ENCODE assay signal across 8 mouse cellular contexts in genomic region chr8:95434686-95435439, GRCm38 (mm10). TPM values are rescaled to one million over a fixed set of nuclear protein-coding genes. Genes with fewer than 3 reads are reported as not detected.
DNase-seq lines count a peak whose midpoint lies in the region; ATAC-seq and TF ChIP-seq lines count a peak whose summit lies in the region.

Cfap20 (minus strand) TSS chr8:95434869.

- H3K9ac ChIP-seq in embryonic facial prominence, embryonic 15.5 days: peak within 1 kb of the TSS; percentile 96
- peak within 1 kb of the TSS; percentile 86 for H3K9ac ChIP-seq in limb, embryonic 14.5 days (ENCODE audit: low read depth, low read length, severe bottlenecking)
- peak within 1 kb of the TSS; percentile 80 for H3K9ac ChIP-seq in midbrain, postnatal 0 days (replicated peaks; ENCODE audit: low read length, poor library complexity, severe bottlenecking)

- TF ChIP-seq POLR2A in bone marrow, adult 2 months (IDR thresholded peaks at IDR 0.05; ENCODE audit: borderline replicate concordance, control insufficient read depth, low read depth, low read length): peak; percentile 61; the same call in 1 of the 2 replicates
- peak; percentile 71; the same call in 1 of the 2 replicates for TF ChIP-seq POLR2A in limb, embryonic 14.5 days (IDR thresholded peaks at IDR 0.05; ENCODE audit: borderline replicate concordance, extremely low read depth, insufficient read depth, insufficient read length)

- WGBS in bone marrow, adult 2 months: 2% methylated on average over 48 of the region's 51 CpGs
- 1% methylated on average over 43 of the region's 51 CpGs for WGBS in embryonic facial prominence, embryonic 15.5 days
- under 1% methylated on average over 30 of the region's 51 CpGs for WGBS in limb, embryonic 14.5 days
- under 1% methylated on average over 34 of the region's 51 CpGs for WGBS in midbrain, postnatal 0 days

- peak within 1 kb of the TSS; percentile 92 for H3K4me3 ChIP-seq in bone marrow, adult 2 months (replicated peaks; ENCODE audit: control insufficient read depth, low read depth, low read length)
- peak within 1 kb of the TSS; percentile 97 for H3K4me3 ChIP-seq in embryonic facial prominence, embryonic 15.5 days (replicated peaks)
- H3K4me3 ChIP-seq in limb, embryonic 14.5 days (replicated peaks; ENCODE audit: low read length): peak within 1 kb of the TSS; percentile 63
- H3K4me3 ChIP-seq in midbrain, postnatal 0 days (ENCODE audit: low read depth, low read length): peak within 1 kb of the TSS; percentile 72

- ATAC-seq in embryonic facial prominence, embryonic 15.5 days (ENCODE audit: insufficient number of reproducible peaks, low FRiP score, low TSS enrichment, low read depth): peak; percentile 97
- peak; percentile 97 for ATAC-seq in limb, embryonic 14.5 days (ENCODE audit: low FRiP score, low read depth)
- ATAC-seq in midbrain, postnatal 0 days (ENCODE audit: low FRiP score): peak; percentile 96

- no peaks in the 10 kb centered on the region for H3K36me3 ChIP-seq in embryonic facial prominence, embryonic 15.5 days
- H3K36me3 ChIP-seq in limb, embryonic 14.5 days (ENCODE audit: control insufficient read depth, insufficient read depth, low read length): no peaks in the 10 kb centered on the region
- H3K36me3 ChIP-seq in midbrain, postnatal 0 days (ENCODE audit: insufficient read depth, low read length): no peaks in the 10 kb centered on the region

- H3K9me3 ChIP-seq in embryonic facial prominence, embryonic 15.5 days (replicated peaks): no peaks in the 10 kb centered on the region
- H3K9me3 ChIP-seq in limb, embryonic 14.5 days (ENCODE audit: control insufficient read depth, low read length): no peaks in the 10 kb centered on the region
- no peaks in the 10 kb centered on the region for H3K9me3 ChIP-seq in midbrain, postnatal 0 days (ENCODE audit: low read length)

- H3K4me1 ChIP-seq in bone marrow, adult 2 months (ENCODE audit: control insufficient read depth, insufficient read depth, low read length): no peaks in the 10 kb centered on the region
- H3K4me1 ChIP-seq in embryonic facial prominence, embryonic 15.5 days: peaks cover 37% of the 10 kb centered on the region
- H3K4me1 ChIP-seq in limb, embryonic 14.5 days (ENCODE audit: control insufficient read depth, insufficient read depth, low read length): peaks cover 21% of the 10 kb centered on the region
- H3K4me1 ChIP-seq in midbrain, postnatal 0 days (ENCODE audit: insufficient read depth, low read length): peaks cover 16% of the 10 kb centered on the region

- H3K27ac ChIP-seq in bone marrow, adult 2 months (ENCODE audit: control insufficient read depth, insufficient read depth, low read depth, low read length, poor library complexity): peak within 1 kb of the TSS; percentile 77
- peak within 1 kb of the TSS; percentile 95 for H3K27ac ChIP-seq in embryonic facial prominence, embryonic 15.5 days (replicated peaks)
- peak within 1 kb of the TSS; percentile 81 for H3K27ac ChIP-seq in limb, embryonic 14.5 days (replicated peaks; ENCODE audit: low read depth, low read length)
- H3K27ac ChIP-seq in midbrain, postnatal 0 days (ENCODE audit: low read depth, low read length): peak within 1 kb of the TSS; percentile 90

- peak within 1 kb of the TSS; percentile 78 for H3K4me2 ChIP-seq in embryonic facial prominence, embryonic 15.5 days (replicated peaks)
- peak within 1 kb of the TSS; percentile 83 for H3K4me2 ChIP-seq in limb, embryonic 14.5 days (replicated peaks; ENCODE audit: low read depth, low read length, severe bottlenecking)
- H3K4me2 ChIP-seq in midbrain, postnatal 0 days (ENCODE audit: low read depth, low read length, poor library complexity, severe bottlenecking): peak within 1 kb of the TSS; percentile 80

- no peaks in the 10 kb centered on the region for H3K27me3 ChIP-seq in embryonic facial prominence, embryonic 15.5 days
- no peaks in the 10 kb centered on the region for H3K27me3 ChIP-seq in limb, embryonic 14.5 days (ENCODE audit: control insufficient read depth, insufficient read depth, low read length)
- no peaks in the 10 kb centered on the region for H3K27me3 ChIP-seq in midbrain, postnatal 0 days (ENCODE audit: insufficient read depth, low read length)

- no peak for TF ChIP-seq CTCF in bone marrow, adult 2 months (IDR thresholded peaks at IDR 0.05; ENCODE audit: control insufficient read depth, insufficient read depth, low read length)
- no peak for TF ChIP-seq CTCF in midbrain, postnatal 0 days (IDR thresholded peaks at IDR 0.05)

- DNase-seq in 416B (ENCODE audit: low read depth): peak; percentile 99
- DNase-seq in heart, adult 8-10 months (ENCODE audit: low spot score): peak; percentile 99
- DNase-seq in kidney, adult 9 months: peak; percentile 100
- DNase-seq in limb, embryonic 14.5 days (ENCODE audit: low spot score): peak; percentile 99
- peak; percentile 99 for DNase-seq in midbrain, postnatal 0 days (ENCODE audit: low spot score)
- DNase-seq in spleen, postnatal 14 days (ENCODE audit: low spot score in 2 of 2): peak; percentile 98 to 99

RNA-seq across cellular contexts. Expression of gene Cfap20, which starts in this region (rescaled TPM):
- polyA plus RNA-seq in bone marrow, adult 2 months (2011; ENCODE audit: insufficient read depth, insufficient read length, low replicate concordance, missing spikeins): 34.4 and 58.0 TPM in 2 replicates
- 138 and 155 TPM in 2 replicates for polyA plus RNA-seq in embryonic facial prominence, embryonic 15.5 days (2015; fragmentation: Nextera tagmentation; extraction: Ambion mirVana)
- 10 to 100 TPM; 19.8 to 24.3 (median 20.8) TPM for total RNA-seq in heart, adult 8-10 months (2022)
- polyA plus RNA-seq in limb, embryonic 14.5 days (2012; rRNA removed): 154 and 161 TPM in 2 replicates
- polyA plus RNA-seq in limb, embryonic 14.5 days (2014; fragmentation: Nextera tagmentation; extraction: Ambion mirVana): 158 and 168 TPM in 2 replicates
- total RNA-seq in midbrain, postnatal 0 days (2014; rRNA removed): 71.9 and 80.4 TPM in 2 replicates
- polyA plus RNA-seq in midbrain, postnatal 0 days (2015; fragmentation: Nextera tagmentation; extraction: Ambion mirVana): 119 and 129 TPM in 2 replicates

Comparison
In these comparisons a context has a peak if more than half of its experiments do, and no peak if none do; other contexts are left out.
1. Peak in every context shown above with its lines: DNase-seq, ATAC-seq, H3K4me3 ChIP-seq and H3K27ac ChIP-seq.